Mouse (Mus musculus): ENCODE data around the gene Prf1.

Prf1 gene

DNA sequence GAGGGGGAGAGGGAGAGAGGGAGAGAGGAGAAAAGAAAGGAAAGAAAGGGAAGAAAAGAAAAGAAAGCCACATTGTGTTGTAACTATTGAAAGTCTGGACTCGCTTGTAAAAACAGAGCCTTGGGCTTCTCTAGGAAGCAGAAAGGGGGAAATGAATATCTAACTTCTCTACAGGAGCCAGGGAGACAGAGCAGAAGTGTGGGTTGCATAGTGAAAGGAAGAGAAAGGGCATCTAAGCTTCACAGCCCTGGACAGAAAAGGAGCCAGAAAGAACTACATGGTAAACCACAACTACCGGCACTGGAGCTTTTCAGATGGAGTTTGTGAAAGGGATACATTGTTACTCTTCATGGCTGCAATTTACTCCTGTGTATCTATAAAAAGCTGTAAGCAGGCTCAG lies 7.2 kb upstream of the Prf1 start:
- DNase-seq = no peak

GRCm38 (mm10) chr10:61294242-61294641 lies 3.4 kb upstream of the Prf1 start:
- DNase-seq = peak; percentile 37

DNA sequence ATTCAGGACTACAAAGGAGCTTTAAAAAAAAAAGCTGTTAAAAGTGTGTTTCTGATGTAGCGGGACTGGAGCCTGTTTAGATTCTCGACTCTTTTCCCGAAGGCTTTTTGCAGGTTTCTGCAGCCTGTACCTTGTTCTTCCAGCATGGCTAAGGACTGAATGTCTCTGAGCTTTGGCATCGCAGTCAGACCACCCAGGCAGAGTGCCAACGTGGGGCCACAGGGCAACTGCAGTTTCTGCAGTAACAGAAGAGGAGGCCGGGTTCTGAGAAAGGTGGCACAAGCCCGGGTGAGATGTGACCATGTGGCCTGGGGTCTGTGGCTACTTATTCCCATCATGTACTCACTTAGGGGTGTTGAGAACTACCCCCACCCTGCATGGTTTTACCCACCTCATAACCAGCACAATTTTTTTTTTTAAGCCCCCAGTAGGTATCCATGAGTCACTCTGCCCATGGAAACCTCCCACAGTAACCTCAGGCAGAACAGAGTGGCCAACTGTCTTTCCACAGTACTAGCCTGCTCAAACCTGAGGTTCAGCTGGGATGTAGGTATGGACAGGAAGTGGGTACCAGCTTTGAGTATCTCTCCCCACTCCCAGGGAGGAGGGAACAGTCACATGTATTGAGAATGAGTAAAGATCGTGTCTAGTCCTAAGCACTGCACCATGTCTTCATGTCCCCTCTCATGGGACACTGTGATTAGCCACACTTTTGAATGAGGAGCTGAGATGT lies 754 bp upstream of the Prf1 start:
- DNase-seq = no peak

DNA sequence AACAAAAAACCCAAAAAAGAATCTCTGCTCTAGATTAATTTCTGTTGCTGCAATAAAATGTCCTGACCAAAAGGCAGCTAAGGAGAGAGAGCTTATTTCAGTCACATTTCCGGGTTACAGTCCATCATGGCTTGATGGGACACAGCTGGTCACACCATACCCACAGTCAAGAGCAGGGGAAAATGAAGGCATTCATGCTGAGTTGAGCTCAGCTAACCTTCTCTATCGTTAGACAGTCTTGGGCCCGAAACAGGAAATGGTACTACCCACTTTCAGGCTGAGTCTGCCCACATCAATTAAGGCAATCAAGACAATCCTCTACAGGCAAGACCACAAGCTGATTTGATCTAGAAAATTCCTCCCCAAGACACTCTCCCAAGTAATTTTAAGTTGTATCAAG lies 3.4 kb downstream of the Prf1 start:
- no peak for DNase-seq

DNA sequence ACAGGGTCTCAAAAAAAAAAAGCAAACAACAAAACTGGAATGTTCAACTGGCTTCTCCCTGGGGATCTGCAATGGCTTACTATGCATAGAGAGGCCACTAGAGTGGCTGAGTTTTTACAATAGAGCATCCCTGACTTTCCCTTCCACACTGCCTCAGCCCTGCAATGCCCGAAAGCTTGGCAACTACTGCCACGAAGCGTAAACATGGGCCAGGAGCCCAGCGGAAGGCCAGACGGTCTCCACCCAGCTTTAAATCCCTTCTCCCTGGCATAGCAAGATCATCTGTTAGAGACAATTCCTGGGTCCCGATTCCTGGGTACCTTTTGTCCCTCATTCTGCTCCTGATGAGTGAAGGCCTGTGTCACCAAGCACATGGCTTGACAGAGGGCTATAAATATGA lies 6.4 kb downstream of the Prf1 start:
- DNase-seq = no peak

DNA sequence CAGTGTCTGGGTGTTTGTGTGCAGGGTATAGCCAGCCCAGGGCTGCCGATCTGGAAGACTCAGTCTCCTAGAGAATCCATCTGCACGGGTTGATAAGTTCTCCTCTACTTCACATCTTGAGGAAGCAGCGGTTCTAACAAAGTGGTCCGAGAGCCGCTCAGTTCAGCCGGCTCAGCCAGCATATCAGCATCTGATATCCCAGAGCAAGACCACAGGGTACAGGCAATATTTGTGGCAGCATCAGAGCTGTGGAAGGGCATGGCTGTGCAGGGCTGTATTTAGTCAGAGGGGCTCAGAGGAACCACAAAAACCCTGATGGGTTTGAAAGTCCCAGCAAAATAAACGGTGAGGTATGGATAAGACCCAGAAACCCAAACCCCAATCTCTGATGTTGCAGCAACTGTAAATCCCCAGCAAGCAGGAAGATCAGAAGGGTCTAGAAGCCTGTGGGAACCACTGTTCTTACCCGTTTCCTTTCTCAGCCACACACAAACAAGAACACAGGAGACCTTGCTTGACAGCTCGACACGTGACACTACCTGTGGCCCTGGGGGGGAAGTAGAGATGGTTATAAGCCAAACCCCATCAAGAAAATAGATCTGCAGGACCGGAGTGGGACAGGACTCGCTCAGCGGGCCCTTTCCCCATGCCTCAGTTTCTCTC lies 8.4 kb downstream of the Prf1 start:
- DNase-seq = no peak

DNA sequence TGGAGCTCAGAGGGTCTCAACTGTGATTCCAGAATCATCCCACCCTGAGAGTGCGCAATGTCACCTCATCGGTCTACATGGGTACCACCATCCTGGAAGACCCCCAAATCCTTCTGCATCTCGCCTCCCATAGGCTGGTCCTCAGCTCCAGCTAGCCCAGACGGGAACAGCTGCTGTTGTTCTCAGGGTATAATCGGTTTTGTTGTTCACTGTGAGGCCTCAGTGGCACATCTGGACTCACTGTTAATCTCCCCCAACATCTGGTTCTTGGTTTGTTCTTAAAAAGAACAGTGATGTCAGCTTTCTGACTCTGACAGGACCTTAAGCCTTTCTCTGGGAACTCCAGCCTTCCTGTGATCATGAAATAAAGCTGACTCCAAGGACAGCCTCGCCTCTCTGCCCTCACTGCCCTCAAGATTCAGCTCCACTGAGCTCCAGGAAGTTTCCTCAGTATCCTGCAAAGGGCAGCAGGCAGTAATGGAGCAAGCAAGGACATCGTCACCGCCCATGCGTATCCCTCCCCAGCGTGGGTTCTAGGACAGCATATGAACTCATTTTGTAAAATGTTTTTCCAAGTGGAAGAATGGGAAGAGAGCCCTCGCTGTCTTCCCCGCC lies 11.2 kb downstream of the Prf1 start:
- no peak for DNase-seq

- no peak for DNase-seq
Observed at GRCm38 (mm10) chr10:61312159-61312558, 14.5 kb downstream of the Prf1 start.

DNA sequence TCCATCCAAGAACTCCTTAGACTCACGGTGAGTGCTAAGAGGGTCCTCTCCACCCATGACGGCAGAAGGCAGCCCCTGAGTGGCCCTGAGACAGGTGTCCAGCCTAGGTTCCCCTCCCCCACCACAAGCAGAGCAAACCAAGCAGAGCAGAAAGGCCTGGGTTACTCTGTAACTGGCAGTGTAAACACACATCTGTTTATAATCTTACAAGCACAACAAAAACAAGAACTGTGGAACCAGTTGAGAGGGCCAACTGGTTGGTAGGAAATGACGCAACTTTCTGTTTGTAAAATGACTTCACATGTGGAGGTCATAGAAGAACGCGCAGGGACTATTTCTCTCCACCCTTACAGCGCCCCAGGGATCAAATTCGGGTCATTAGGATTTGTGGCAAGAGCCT lies 15.1 kb downstream of the Prf1 start:
- no peak for DNase-seq

DNA sequence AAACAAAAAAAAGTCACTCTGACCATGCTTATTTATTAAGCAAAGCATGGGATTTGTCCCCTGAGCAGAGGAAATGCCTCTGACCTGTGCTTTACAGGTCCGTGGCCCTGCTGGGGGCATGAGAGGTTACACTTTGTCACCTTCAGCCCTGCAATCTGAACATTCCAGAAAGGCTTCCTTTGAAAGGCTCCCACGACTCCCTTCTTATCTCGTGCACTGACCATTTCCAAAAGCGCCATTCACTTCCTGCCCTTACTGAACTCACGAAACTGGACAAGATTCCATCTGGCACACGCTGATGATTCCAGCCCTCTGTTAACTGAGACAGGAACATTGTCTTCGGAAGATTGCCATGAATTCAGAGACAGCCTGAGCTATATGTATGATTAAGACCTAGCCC lies 16.1 kb downstream of the Prf1 start:
- no peak for DNase-seq

- DNase-seq = no peak
Observed at GRCm38 (mm10) chr10:61315324-61315880, 17.8 kb downstream of the Prf1 start.

DNA sequence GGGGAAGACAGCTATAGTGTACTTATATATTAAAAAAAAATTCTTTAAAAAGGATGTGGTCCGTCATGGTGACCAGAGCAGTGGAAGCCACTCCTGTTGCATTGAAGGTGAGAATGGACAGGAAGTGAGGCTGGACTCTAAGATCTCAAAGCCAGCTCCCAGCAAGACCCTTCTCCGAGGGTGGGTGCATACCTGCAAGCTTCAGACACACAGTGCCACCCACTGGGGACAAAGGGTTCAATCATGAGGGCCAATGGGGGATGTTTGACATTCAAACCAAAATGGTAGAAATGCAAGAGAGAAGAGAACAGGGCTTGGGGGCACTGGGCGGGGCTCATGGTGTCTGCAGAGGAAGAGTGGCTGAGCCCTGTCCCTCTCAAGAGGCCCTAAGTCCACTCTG lies 20.9 kb downstream of the Prf1 start:
- DNase-seq = no peak

DNA sequence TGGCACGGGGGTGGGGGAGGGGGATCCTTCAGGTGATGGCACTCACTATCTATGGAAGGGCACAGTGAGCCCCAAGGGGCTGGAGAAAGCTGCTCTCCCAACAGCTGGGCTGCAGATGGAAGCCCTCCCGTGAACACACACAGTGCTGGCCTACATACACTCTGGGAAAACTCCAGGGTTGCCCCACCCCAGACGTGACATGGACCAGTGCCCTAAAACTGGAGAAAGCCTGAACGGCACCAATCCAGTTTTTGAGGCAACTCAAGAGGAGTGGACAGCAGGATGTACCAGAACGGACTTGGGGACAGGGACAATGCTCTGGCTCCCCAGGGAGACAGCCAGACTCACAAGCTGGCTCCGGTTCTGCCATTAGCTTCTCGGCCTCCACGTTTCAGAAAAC lies 27.1 kb downstream of the Prf1 start:
- DNase-seq = no peak

GRCm38 (mm10) chr10:61325782-61326328 lies 28.2 kb downstream of the Prf1 start:
- no peak for DNase-seq

DNA sequence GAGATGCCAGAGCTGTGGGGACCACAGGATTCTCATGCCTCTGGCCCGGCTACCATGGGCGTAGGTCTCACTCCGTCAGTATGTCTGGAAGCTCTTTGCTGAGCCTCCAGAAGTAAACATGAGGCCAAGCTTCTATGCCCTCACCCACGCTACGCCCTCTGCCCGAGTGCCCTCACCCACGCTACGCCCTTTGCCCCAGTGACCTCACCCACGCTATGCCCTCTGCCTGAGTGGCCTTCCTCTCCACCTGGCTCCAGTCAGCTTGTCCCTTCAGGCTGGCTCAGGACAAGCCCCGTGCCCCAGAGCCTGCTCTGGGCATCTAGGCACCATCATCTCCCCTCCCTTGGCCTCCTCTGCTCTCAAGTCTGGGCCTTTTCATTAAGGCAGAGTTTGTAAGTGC lies 29.9 kb downstream of the Prf1 start:
- DNase-seq = no peak

GRCm38 (mm10) chr10:61328927-61329326 lies 31.3 kb downstream of the Prf1 start:
- no peak for DNase-seq

DNA sequence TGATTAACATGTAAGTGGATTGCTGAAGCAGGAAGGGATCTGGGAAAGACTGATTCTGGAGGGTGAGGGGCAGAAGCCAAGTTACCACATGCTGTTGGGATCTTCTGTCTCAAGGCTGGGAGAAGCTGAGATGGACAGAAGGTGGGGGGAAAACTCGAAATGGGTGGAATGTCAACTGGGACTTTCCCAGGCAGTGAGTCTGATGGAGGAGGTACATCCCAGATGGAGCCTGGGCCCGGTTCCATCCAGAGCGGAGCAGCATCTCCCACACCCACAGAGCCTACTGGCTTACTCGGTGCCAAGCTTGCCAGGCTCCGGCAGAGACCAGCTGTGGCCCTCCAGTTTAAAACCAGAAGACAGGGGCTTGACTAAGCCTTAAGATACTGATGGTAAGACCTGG lies 33.4 kb downstream of the Prf1 start:
- DNase-seq = peak; percentile 82

- DNase-seq = no peak
Observed at GRCm38 (mm10) chr10:61334545-61334944, 36.9 kb downstream of the Prf1 start.

GRCm38 (mm10) chr10:61336137-61336536 lies 38.5 kb downstream of the Prf1 start:
- DNase-seq = peak; percentile 66

DNA sequence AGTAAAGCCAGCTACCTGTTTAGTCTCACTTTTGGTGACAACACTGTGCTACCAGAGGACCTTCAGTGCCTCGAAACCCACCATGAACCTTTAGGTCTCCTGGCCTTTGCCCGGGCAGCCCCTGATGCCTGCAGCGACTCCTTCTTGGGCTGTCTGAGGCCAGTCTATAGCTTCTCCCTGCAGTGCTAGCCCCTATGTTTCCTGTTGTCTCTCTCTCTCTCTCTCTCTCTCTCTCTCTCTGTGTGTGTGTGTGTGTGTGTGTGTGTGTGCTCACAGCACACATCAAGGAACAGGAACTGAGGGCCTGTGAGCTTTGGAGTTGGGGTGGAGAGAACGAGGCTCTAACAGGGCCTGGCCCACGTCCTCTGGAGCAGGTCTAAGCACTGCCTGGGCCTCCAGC lies 39.0 kb downstream of the Prf1 start:
- DNase-seq = no peak

DNA sequence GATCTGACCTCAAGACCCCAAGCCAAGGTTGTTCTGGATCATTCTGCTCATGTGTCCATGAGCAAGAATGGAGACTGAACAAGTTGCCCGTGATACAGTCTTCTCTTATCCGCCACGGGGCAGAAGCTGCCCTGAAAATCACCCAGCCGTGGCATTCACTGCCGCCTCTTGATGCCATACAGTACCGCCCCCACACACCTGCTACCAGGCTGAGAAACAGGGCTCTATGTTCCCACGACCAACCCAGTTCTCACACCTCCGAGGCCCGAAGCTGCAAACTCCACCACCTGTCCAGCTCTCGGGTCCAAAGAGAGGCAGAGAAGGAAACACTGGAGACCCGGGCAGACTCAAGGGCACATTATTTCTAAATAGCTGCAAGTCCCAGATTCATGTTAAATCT lies 40.0 kb downstream of the Prf1 start:
- peak; percentile 24 for DNase-seq

DNA sequence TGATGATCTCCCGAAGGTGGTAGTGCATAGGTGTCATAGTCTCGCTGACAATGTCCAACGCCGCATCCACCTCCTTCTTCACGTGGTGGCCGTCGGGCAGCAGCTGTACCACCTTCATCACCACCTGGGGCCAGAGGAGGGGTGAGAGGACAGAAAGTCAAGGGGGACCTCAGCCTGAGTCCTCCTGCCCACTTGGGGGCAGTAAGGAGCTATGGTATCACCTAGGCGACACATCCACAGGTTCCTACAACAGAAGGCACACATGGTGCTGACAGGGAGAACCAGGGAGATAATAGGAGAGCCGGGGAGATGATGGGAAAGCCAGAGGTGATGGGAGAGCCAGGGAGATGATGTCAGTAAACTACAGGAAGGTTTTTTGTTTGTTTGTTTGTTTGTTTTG lies 41.6 kb downstream of the Prf1 start:
- no peak for DNase-seq

GRCm38 (mm10) chr10:61340247-61340646 lies 42.6 kb downstream of the Prf1 start:
- no peak for DNase-seq

DNA sequence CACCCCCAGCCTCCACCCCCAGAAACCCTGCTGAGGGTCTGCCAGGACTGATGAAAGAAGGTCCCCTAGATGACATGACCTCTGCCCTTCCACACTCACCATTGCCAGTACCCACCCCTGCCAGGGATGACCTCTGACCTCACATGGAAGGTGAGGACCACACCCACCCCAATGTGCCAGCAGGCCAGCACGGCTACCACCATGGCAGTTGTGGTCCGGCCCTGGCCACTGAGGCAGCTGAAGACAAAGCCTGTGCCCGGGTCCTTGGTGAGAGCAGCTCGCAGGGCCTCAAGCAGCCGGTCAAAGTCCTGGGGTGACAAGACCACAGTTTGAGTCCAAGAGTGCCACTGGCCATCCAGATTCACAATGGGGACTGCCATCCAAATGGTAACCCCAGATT lies 43.4 kb downstream of the Prf1 start:
- no peak for DNase-seq
